Mouse (Mus musculus) limb, embryonic 10.5 days (tissue): ENCODE data around the gene Sgcg. TPM values are rescaled to one million over a fixed set of nuclear protein-coding genes. Genes with fewer than 3 reads are reported as not detected.

ENCODE experiments used
- DNase-seq: peaks from one replicate; pipeline ENCODE4 v3.0.0-alpha.2; 2017; ENCODE audit warnings: low spot score
- H3K27ac ChIP-seq: fragments of 300-500 bp; sonication (generic); 2 replicates; pipeline ENCODE4 v1.5.1; 2016; ENCODE audit warnings: mild to moderate bottlenecking
- H3K27me3 ChIP-seq: fragments of 300-500 bp; sonication (generic); 2 replicates; pipeline ENCODE4 v1.6.1; 2016; ENCODE audit warnings: low read depth, mild to moderate bottlenecking; ENCODE audit not compliant: poor library complexity, severe bottlenecking
- H3K36me3 ChIP-seq: fragments of 300-500 bp; sonication (generic); 2 replicates; pipeline ENCODE4 v1.6.1; 2016; ENCODE audit warnings: mild to moderate bottlenecking, moderate library complexity
- H3K4me1 ChIP-seq: fragments of 300-500 bp; sonication (generic); 2 replicates; pipeline ENCODE4 v1.6.1; 2016
- H3K4me3 ChIP-seq: fragments of 300-500 bp; sonication (generic); 2 replicates; pipeline ENCODE4 v1.5.1; 2016; ENCODE audit warnings: mild to moderate bottlenecking, moderate library complexity
- H3K9me3 ChIP-seq: fragments of 300-500 bp; sonication (generic); replicated peaks from 2 replicates; pipeline ENCODE4 v1.6.1; 2016; ENCODE audit warnings: mild to moderate bottlenecking
- WGBS: fragments of 180-500 bp; shearing (Covaris S2); methylation state at CpG from one replicate; pipeline ENCODE4 v1.1.7; 2016; 5-methylcytosine and 5-hydroxymethylcytosine counted together
- polyA plus RNA-seq: library from polyadenylated mRNA; unstranded; fragments of >200 nt; fragmentation: Nextera tagmentation; extraction: Ambion mirVana; gene quantifications from 2 replicates; pipeline ENCODE4 v1.2.1, GENCODE M21; 2016

Gene Sgcg
- polyA plus RNA-seq, 1 experiment from 2014 or later: 0.43 TPM

GRCm38 (mm10) chr14:61267908-61268475, 9.7 kb upstream of the Sgcg start:
- no peak overlapping the region for H3K4me3 ChIP-seq
- H3K9me3 ChIP-seq: no peaks in the 10 kb centered on the region
- H3K36me3 ChIP-seq: no peaks in the 10 kb centered on the region
- no peaks in the 10 kb centered on the region for H3K4me1 ChIP-seq
- H3K27me3 ChIP-seq: peaks cover 17% of the 10 kb centered on the region
- DNase-seq: no peak
- no peak overlapping the region for H3K27ac ChIP-seq
- WGBS: 76% methylated on average over 5 of the region's 5 CpGs

- Histone ChIP-seq H3K27me3 (no peaks in the 10 kb centered on the region), H3K36me3 (no peaks in the 10 kb centered on the region), H3K9me3 (no peaks in the 10 kb centered on the region), H3K27ac (no peak overlapping the region), H3K4me1 (peaks cover 13% of the 10 kb centered on the region; the same call in 1 of the 2 replicates), H3K4me3 (no peak overlapping the region)
- no peak for DNase-seq
- 30% methylated on average over 3 of the region's 3 CpGs for WGBS
Measured at GRCm38 (mm10) chr14:61259084-61259483, 794 bp upstream of the Sgcg start.

GRCm38 (mm10) chr14:61252596-61253388, 5.5 kb downstream of the Sgcg start:
- Histone ChIP-seq H3K4me1 (no peaks in the 10 kb centered on the region), H3K36me3 (no peaks in the 10 kb centered on the region), H3K27me3 (no peaks in the 10 kb centered on the region), H3K27ac (no peak overlapping the region), H3K4me3 (no peak overlapping the region), H3K9me3 (no peaks in the 10 kb centered on the region; the same call in 1 of the 2 replicates)
- WGBS: 83% methylated on average over 15 of the region's 15 CpGs
- DNase-seq: no peak

- Histone ChIP-seq H3K27me3 (no peaks in the 10 kb centered on the region), H3K4me1 (no peaks in the 10 kb centered on the region), H3K36me3 (no peaks in the 10 kb centered on the region), H3K4me3 (no peak overlapping the region), H3K27ac (no peak overlapping the region), H3K9me3 (no peaks in the 10 kb centered on the region; the same call in 1 of the 2 replicates)
- 91% methylated on average over 3 of the region's 3 CpGs for WGBS
- no peak for DNase-seq
Measured at GRCm38 (mm10) chr14:61246444-61246843, 11.8 kb downstream of the Sgcg start.

GRCm38 (mm10) chr14:61242611-61243010, 15.7 kb downstream of the Sgcg start:
- 41% methylated on average over 6 of the region's 6 CpGs for WGBS
- Histone ChIP-seq H3K4me1 (0 out of 2 replicates have a peak, but pooled peaks cover 2% of the 10 kb centered on the region), H3K27me3 (no peaks in the 10 kb centered on the region), H3K9me3 (no peaks in the 10 kb centered on the region), H3K27ac (no peak overlapping the region), H3K36me3 (no peaks in the 10 kb centered on the region), H3K4me3 (no peak overlapping the region)
- no peak for DNase-seq

GRCm38 (mm10) chr14:61238751-61239150, 19.5 kb downstream of the Sgcg start:
- H3K27me3 ChIP-seq: no peaks in the 10 kb centered on the region
- H3K4me3 ChIP-seq: no peak overlapping the region
- H3K27ac ChIP-seq: no peak overlapping the region
- no peak for DNase-seq
- WGBS: 73% methylated on average over 9 of the region's 9 CpGs
- H3K36me3 ChIP-seq: no peaks in the 10 kb centered on the region
- H3K9me3 ChIP-seq: no peaks in the 10 kb centered on the region
- H3K4me1 ChIP-seq: 0 out of 2 replicates have a peak, but pooled peaks cover 2% of the 10 kb centered on the region

GRCm38 (mm10) chr14:61237101-61237654, 21.1 kb downstream of the Sgcg start:
- Histone ChIP-seq H3K4me3 (no peak overlapping the region), H3K9me3 (no peaks in the 10 kb centered on the region), H3K27me3 (no peaks in the 10 kb centered on the region), H3K36me3 (no peaks in the 10 kb centered on the region), H3K4me1 (0 out of 2 replicates have a peak, but pooled peaks cover 2% of the 10 kb centered on the region), H3K27ac (no peak overlapping the region)
- DNase-seq: no peak
- WGBS: 24% methylated on average over 4 of the region's 4 CpGs

- DNase-seq: no peak
- Histone ChIP-seq H3K27ac (no peak overlapping the region), H3K9me3 (no peaks in the 10 kb centered on the region), H3K4me1 (0 out of 2 replicates have a peak, but pooled peaks cover 2% of the 10 kb centered on the region), H3K4me3 (no peak overlapping the region), H3K27me3 (no peaks in the 10 kb centered on the region), H3K36me3 (no peaks in the 10 kb centered on the region)
- WGBS: 68% methylated on average over 5 of the region's 5 CpGs
Measured at GRCm38 (mm10) chr14:61235846-61236474, 22.3 kb downstream of the Sgcg start.

GRCm38 (mm10) chr14:61232016-61232568, 26.2 kb downstream of the Sgcg start:
- DNase-seq: no peak

GRCm38 (mm10) chr14:61230179-61230578, 28.1 kb downstream of the Sgcg start:
- Histone ChIP-seq H3K4me1 (no peaks in the 10 kb centered on the region), H3K27me3 (no peaks in the 10 kb centered on the region), H3K9me3 (no peaks in the 10 kb centered on the region), H3K36me3 (no peaks in the 10 kb centered on the region), H3K4me3 (no peak overlapping the region), H3K27ac (no peak overlapping the region)
- no peak for DNase-seq
- WGBS: 91% methylated on average over 4 of the region's 4 CpGs

More at GRCm38 (mm10) chr14:61232016-61232568, 26.2 kb downstream of the Sgcg start:
- no peaks in the 10 kb centered on the region for H3K4me1 ChIP-seq
- H3K36me3 ChIP-seq: no peaks in the 10 kb centered on the region
- no peak overlapping the region for H3K4me3 ChIP-seq
- H3K9me3 ChIP-seq: no peaks in the 10 kb centered on the region
- no peak overlapping the region for H3K27ac ChIP-seq
- no peaks in the 10 kb centered on the region for H3K27me3 ChIP-seq
- WGBS: 92% methylated on average over 13 of the region's 13 CpGs

- no peaks in the 10 kb centered on the region for H3K4me1 ChIP-seq
- no peaks in the 10 kb centered on the region for H3K36me3 ChIP-seq
- no peaks in the 10 kb centered on the region for H3K9me3 ChIP-seq
- no peak overlapping the region for H3K4me3 ChIP-seq
- no peak overlapping the region for H3K27ac ChIP-seq
- no peaks in the 10 kb centered on the region for H3K27me3 ChIP-seq
- no peak for DNase-seq
- WGBS: 79% methylated on average over 5 of the region's 5 CpGs
Measured at GRCm38 (mm10) chr14:61229763-61230162, 28.5 kb downstream of the Sgcg start.

- no peak overlapping the region for H3K27ac ChIP-seq
- H3K4me3 ChIP-seq: no peak overlapping the region
- H3K36me3 ChIP-seq: no peaks in the 10 kb centered on the region
- H3K9me3 ChIP-seq: no peaks in the 10 kb centered on the region
- H3K27me3 ChIP-seq: no peaks in the 10 kb centered on the region
- DNase-seq: no peak
- 100% methylated on average over 1 of the region's 1 CpGs for WGBS
- peaks cover 29% of the 10 kb centered on the region for H3K4me1 ChIP-seq
Measured at GRCm38 (mm10) chr14:61226151-61226550, 32.1 kb downstream of the Sgcg start.
